Mouse (Mus musculus): ENCODE data around the gene Tesmin. TPM values are rescaled to one million over a fixed set of nuclear protein-coding genes. Genes with fewer than 3 reads are reported as not detected.

Tesmin gene
- polyA plus RNA-seq, 1 experiment from 2014 or later, result 1.1 TPM

DNA sequence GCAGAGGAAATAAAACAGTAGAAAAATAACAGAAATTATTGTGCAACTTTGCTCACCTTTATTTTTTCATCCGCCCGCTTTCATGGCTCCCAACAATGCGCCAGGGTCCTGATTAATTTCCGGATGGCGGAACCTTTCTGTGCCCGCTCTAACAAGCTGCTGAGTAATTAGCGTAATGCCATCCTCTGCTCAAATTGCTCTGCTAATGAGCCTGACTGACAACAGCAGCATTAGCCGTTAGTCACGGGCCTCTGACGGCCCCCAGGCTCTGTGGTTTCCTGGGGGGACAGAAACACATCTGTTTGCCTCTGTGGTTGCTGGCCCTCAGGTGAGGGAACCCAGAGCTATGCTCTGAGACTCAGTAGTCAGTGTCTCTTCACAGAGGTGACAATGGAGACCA, 52.4 kb downstream of the Tesmin start:
- H3K4me2 ChIP-seq (ENCODE audit: low read length), result no peak overlapping the region
- H3K9me3 ChIP-seq (ENCODE audit: control insufficient read depth, low read length), result no peaks in the 10 kb centered on the region
- H3K4me1 ChIP-seq (ENCODE audit: control insufficient read depth in 2 of 2, insufficient read depth in 2 of 2, low read length in 2 of 2), result no peaks in the 10 kb centered on the region
- peaks cover 2% of the 10 kb centered on the region for H3K27me3 ChIP-seq (ENCODE audit: control insufficient read depth, insufficient read depth, low read length)
- no peak for ATAC-seq (ENCODE audit: insufficient number of reproducible peaks, insufficient read depth, low FRiP score, low read depth)
- H3K4me3 ChIP-seq (ENCODE audit: control insufficient read depth in 1 of 2, insufficient read depth in 1 of 2, low read depth in 1 of 2, low read length in 2 of 2), result no peak overlapping the region
- WGBS, result 72% methylated on average over 10 of the region's 10 CpGs
- no peak overlapping the region for H3K27ac ChIP-seq (replicated peaks in 1 of 2; ENCODE audit: control insufficient read depth in 1 of 2, insufficient read depth in 1 of 2, low read depth in 2 of 2, low read length in 2 of 2)
- no peaks in the 10 kb centered on the region for H3K36me3 ChIP-seq (ENCODE audit: control insufficient read depth, insufficient read depth, low read length)
- H3K9ac ChIP-seq (ENCODE audit: low read length), result no peak overlapping the region

GRCm38 (mm10) chr19:3447348-3447747, 58.7 kb downstream of the Tesmin start:
- H3K27me3 ChIP-seq (ENCODE audit: control insufficient read depth, insufficient read depth, low read length), result no peaks in the 10 kb centered on the region
- H3K9me3 ChIP-seq (ENCODE audit: control insufficient read depth, low read length), result no peaks in the 10 kb centered on the region
- no peak overlapping the region for H3K4me3 ChIP-seq (ENCODE audit: control insufficient read depth in 1 of 2, insufficient read depth in 1 of 2, low read depth in 1 of 2, low read length in 2 of 2)
- no peak overlapping the region for H3K9ac ChIP-seq (ENCODE audit: low read length)
- H3K4me2 ChIP-seq (ENCODE audit: low read length), result no peak overlapping the region
- peaks cover 4 to 11% of the 10 kb centered on the region in 2 experiments; a peak in 2 of 4 replicates for H3K4me1 ChIP-seq (ENCODE audit: control insufficient read depth in 2 of 2, insufficient read depth in 2 of 2, low read length in 2 of 2)
- H3K36me3 ChIP-seq (ENCODE audit: control insufficient read depth, insufficient read depth, low read length), result no peaks in the 10 kb centered on the region
- 68% methylated on average over 3 of the region's 3 CpGs for whole genome bisulfite sequencing
- H3K27ac ChIP-seq (replicated peaks in 1 of 2; ENCODE audit: control insufficient read depth in 1 of 2, insufficient read depth in 1 of 2, low read depth in 2 of 2, low read length in 2 of 2), result no peak overlapping the region
- ATAC-seq (ENCODE audit: insufficient number of reproducible peaks, insufficient read depth, low FRiP score, low read depth), result no peak

DNA sequence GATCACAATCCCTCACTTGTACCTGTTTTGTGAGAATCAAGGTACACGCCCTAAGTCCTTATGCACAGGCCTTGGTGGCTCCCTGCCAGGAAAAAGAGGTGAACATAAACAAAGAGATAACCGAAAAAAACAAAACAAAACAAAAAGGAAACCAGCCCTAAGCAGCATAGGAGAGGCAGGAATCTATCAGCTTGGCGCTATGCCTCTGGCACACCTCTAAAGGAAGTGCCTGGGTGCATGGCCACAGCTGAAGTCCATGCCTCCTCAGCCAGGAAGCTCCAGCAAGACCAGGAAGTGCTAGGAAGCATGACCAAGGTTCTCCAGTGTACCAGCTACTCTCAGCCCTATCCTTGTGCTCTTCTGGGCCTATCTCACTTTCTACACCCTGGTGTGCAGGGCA, 60.6 kb downstream of the Tesmin start:
- WGBS, result 62% methylated on average over 3 of the region's 3 CpGs
- Histone ChIP-seq H3K36me3 (ENCODE audit: control insufficient read depth, insufficient read depth, low read length) (peaks cover 16% of the 10 kb centered on the region), H3K27me3 (ENCODE audit: control insufficient read depth, insufficient read depth, low read length) (no peaks in the 10 kb centered on the region), H3K27ac (replicated peaks in 1 of 2; ENCODE audit: control insufficient read depth in 1 of 2, insufficient read depth in 1 of 2, low read depth in 2 of 2, low read length in 2 of 2) (no peak overlapping the region), H3K4me1 (ENCODE audit: control insufficient read depth in 2 of 2, insufficient read depth in 2 of 2, low read length in 2 of 2) (peaks cover 4 to 11% of the 10 kb centered on the region in 2 experiments; a peak in 2 of 4 replicates), H3K4me2 (ENCODE audit: low read length) (no peak overlapping the region), H3K9me3 (ENCODE audit: control insufficient read depth, low read length) (no peaks in the 10 kb centered on the region), H3K9ac (ENCODE audit: low read length) (no peak overlapping the region), H3K4me3 (ENCODE audit: control insufficient read depth in 1 of 2, insufficient read depth in 1 of 2, low read depth in 1 of 2, low read length in 2 of 2) (no peak overlapping the region)
- ATAC-seq (ENCODE audit: insufficient number of reproducible peaks, insufficient read depth, low FRiP score, low read depth), result no peak

DNA sequence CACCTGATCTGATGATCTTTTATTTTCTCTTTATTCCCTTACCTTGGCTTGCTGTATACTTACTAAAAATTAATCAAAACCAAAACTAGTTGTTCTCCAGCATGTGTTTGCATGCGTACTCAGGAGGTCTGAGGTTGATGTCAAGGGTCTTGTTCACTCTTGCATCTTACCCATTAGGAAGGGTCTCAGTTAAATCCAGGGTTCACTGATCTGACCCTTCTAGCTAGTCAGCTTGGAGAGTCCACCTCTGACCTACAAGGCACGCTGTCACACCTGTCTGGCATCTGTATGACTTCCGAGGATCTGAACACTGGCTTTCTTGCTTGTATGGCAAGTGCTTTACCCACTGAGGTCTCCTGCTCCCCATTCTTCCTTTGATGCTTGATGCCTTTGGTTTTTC, 62.1 kb downstream of the Tesmin start:
- no peak overlapping the region for H3K4me3 ChIP-seq (ENCODE audit: control insufficient read depth in 1 of 2, insufficient read depth in 1 of 2, low read depth in 1 of 2, low read length in 2 of 2)
- H3K36me3 ChIP-seq (ENCODE audit: control insufficient read depth, insufficient read depth, low read length), result peaks cover 30% of the 10 kb centered on the region
- H3K4me2 ChIP-seq (ENCODE audit: low read length), result no peak overlapping the region
- H3K4me1 ChIP-seq (ENCODE audit: control insufficient read depth in 2 of 2, insufficient read depth in 2 of 2, low read length in 2 of 2), result peaks cover 4 to 11% of the 10 kb centered on the region in 2 experiments; a peak in 2 of 4 replicates
- no peaks in the 10 kb centered on the region for H3K9me3 ChIP-seq (ENCODE audit: control insufficient read depth, low read length)
- no peaks in the 10 kb centered on the region for H3K27me3 ChIP-seq (ENCODE audit: control insufficient read depth, insufficient read depth, low read length)
- ATAC-seq (ENCODE audit: insufficient number of reproducible peaks, insufficient read depth, low FRiP score, low read depth), result no peak
- no peak overlapping the region for H3K9ac ChIP-seq (ENCODE audit: low read length)
- H3K27ac ChIP-seq (replicated peaks in 1 of 2; ENCODE audit: control insufficient read depth in 1 of 2, insufficient read depth in 1 of 2, low read depth in 2 of 2, low read length in 2 of 2), result no peak overlapping the region
- WGBS, result 95% methylated on average over 3 of the region's 3 CpGs

- 27% methylated on average over 6 of the region's 6 CpGs for WGBS
- no peak for ATAC-seq (ENCODE audit: insufficient number of reproducible peaks, insufficient read depth, low FRiP score, low read depth)
- Histone ChIP-seq H3K9me3 (ENCODE audit: control insufficient read depth, low read length) (no peaks in the 10 kb centered on the region), H3K36me3 (ENCODE audit: control insufficient read depth, insufficient read depth, low read length) (peaks cover 35% of the 10 kb centered on the region), H3K9ac (ENCODE audit: low read length) (no peak overlapping the region), H3K4me1 (ENCODE audit: control insufficient read depth in 2 of 2, insufficient read depth in 2 of 2, low read length in 2 of 2) (peaks cover 4 to 11% of the 10 kb centered on the region in 2 experiments; a peak in 2 of 4 replicates), H3K27me3 (ENCODE audit: control insufficient read depth, insufficient read depth, low read length) (no peaks in the 10 kb centered on the region), H3K4me2 (ENCODE audit: low read length) (no peak overlapping the region), H3K4me3 (ENCODE audit: control insufficient read depth in 1 of 2, insufficient read depth in 1 of 2, low read depth in 1 of 2, low read length in 2 of 2) (no peak overlapping the region), H3K27ac (replicated peaks in 1 of 2; ENCODE audit: control insufficient read depth in 1 of 2, insufficient read depth in 1 of 2, low read depth in 2 of 2, low read length in 2 of 2) (no peak overlapping the region)
These were observed 62.5 kb downstream of the Tesmin start for GRCm38 (mm10) chr19:3451170-3451569.

DNA sequence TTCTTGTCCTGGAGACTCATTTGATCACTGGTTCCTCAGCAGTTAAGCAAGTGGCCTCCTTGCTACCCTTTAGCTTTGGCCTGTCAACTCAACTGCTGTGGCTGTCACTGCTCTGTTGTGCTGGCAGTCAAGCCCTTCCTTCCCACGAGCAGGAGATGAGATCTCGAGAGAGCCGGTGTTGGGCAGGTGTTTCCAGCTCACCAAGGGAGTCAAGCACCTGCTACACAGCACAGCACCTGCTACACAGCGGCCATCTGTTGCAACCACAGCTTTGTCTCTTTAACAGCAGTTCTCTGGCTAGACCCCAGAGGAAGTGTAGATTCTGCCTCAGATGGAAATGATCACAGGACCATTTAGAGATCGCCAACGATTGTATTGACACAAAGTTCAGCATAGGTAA, 63.0 kb downstream of the Tesmin start:
- no peak overlapping the region for H3K9ac ChIP-seq (ENCODE audit: low read length)
- no peak overlapping the region for H3K4me2 ChIP-seq (ENCODE audit: low read length)
- H3K36me3 ChIP-seq (ENCODE audit: control insufficient read depth, insufficient read depth, low read length), result peaks cover 40% of the 10 kb centered on the region
- no peak overlapping the region for H3K4me3 ChIP-seq (ENCODE audit: control insufficient read depth in 1 of 2, insufficient read depth in 1 of 2, low read depth in 1 of 2, low read length in 2 of 2)
- WGBS, result 49% methylated on average over 6 of the region's 6 CpGs
- no peaks in the 10 kb centered on the region for H3K27me3 ChIP-seq (ENCODE audit: control insufficient read depth, insufficient read depth, low read length)
- H3K4me1 ChIP-seq (ENCODE audit: control insufficient read depth in 2 of 2, insufficient read depth in 2 of 2, low read length in 2 of 2), result peaks cover 4 to 11% of the 10 kb centered on the region in 2 experiments; a peak in 2 of 4 replicates
- no peaks in the 10 kb centered on the region for H3K9me3 ChIP-seq (ENCODE audit: control insufficient read depth, low read length)
- no peak overlapping the region for H3K27ac ChIP-seq (replicated peaks in 1 of 2; ENCODE audit: control insufficient read depth in 1 of 2, insufficient read depth in 1 of 2, low read depth in 2 of 2, low read length in 2 of 2)
- ATAC-seq (ENCODE audit: insufficient number of reproducible peaks, insufficient read depth, low FRiP score, low read depth), result no peak

Other genes with a start within 250 kb of the Tesmin start
- gene Mrpl21, start 106.0 kb upstream of the Tesmin start, polyA plus RNA-seq (2014; fragmentation: Nextera tagmentation; extraction: Ambion mirVana), result 102 and 112 TPM in 2 replicates
- gene Ighmbp2, start 105.8 kb upstream of the Tesmin start, polyA plus RNA-seq (2014; fragmentation: Nextera tagmentation; extraction: Ambion mirVana), result 4.1 and 4.8 TPM in 2 replicates
- 29.2 and 34.9 TPM in 2 replicates for gene Cpt1a, start 66.5 kb upstream of the Tesmin start, polyA plus RNA-seq (2014; fragmentation: Nextera tagmentation; extraction: Ambion mirVana)
- 6.4 and 8.0 TPM in 2 replicates for gene Gal, start 25.7 kb downstream of the Tesmin start, polyA plus RNA-seq (2014; fragmentation: Nextera tagmentation; extraction: Ambion mirVana)
- gene Ppp6r3, start 186.9 kb downstream of the Tesmin start, polyA plus RNA-seq (2014; fragmentation: Nextera tagmentation; extraction: Ambion mirVana), result 55.6 and 62.2 TPM in 2 replicates

Data from heart, embryonic 14.5 days (tissue).